Mouse (Mus musculus) right cerebral cortex, adult 2 months (tissue): Measurements from ENCODE around the gene Gm12830.

Source experiments
- DNase-seq, 2 experiments: peaks; one replicate each; pipeline ENCODE4 v3.0.0; 2021 to 2022; ENCODE audit warnings: low spot score in 2 of 2

Gm12830 gene

GRCm38 (mm10) chr4:114844600-114844999 is 23.1 kb downstream of the Gm12830 start:
- no peak for DNase-seq

DNA sequence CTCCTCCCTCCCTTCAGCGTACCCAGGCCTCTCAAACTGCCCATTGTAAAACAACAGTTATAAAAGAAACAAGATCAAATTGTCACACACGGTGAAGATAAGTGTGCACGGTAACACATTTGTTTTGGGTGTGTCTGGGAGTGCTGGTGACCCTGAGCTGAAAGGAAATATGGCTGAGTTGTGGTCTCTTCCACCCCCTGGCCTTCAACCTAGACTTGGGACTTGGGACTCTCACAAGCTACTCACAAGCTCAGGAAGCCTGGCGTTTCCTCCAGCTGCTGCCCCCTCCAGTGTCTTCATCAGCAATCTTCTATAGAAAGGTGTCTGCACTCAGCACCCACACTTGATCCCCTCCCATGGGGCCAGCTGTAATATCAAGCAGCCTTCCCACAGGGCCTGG is 24.1 kb downstream of the Gm12830 start:
- no peak for DNase-seq

GRCm38 (mm10) chr4:114846723-114847122 is 25.2 kb downstream of the Gm12830 start:
- DNase-seq: no peak

- DNase-seq: no peak
Observed at GRCm38 (mm10) chr4:114853968-114854367, 32.4 kb downstream of the Gm12830 start.

DNA sequence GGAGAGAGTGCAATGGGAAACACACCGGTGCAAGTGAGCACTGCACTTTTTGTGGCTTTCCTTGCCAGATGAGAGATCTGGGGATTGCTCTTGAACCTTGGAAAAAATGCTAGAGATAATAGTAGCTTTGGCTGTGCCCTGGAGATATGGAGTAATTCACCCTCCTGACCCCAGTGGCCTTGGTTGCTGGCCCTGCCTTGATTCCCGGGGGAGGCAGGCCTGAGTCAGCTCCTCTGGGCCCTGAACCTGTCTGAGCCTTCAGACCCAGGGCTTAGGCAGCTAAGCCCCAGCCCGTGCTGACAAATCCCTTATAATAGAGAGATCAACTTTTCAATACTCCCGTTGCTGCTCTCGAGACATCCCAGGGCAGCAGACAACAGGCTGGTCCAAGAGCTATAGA is 36.9 kb downstream of the Gm12830 start:
- no peak for DNase-seq

DNA sequence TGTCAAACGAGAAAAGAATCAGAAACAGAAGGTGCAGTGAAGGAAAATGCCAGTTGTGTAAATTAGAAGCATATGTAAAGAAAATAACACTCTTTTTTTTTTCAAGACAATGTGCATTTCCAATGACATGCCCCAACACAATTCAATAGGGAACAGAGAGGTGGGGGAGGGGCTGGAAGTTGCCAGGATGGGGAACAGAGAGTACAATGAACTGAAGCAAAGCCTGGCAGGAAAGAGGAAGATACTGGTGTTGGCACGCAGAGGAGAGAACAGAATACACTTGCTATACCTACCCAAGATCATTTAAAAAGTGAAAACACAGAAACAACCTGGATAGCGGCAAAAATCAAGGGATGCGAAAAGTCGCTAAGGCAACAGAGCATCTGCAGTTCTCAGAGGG is 41.6 kb downstream of the Gm12830 start:
- no peak for DNase-seq

DNA sequence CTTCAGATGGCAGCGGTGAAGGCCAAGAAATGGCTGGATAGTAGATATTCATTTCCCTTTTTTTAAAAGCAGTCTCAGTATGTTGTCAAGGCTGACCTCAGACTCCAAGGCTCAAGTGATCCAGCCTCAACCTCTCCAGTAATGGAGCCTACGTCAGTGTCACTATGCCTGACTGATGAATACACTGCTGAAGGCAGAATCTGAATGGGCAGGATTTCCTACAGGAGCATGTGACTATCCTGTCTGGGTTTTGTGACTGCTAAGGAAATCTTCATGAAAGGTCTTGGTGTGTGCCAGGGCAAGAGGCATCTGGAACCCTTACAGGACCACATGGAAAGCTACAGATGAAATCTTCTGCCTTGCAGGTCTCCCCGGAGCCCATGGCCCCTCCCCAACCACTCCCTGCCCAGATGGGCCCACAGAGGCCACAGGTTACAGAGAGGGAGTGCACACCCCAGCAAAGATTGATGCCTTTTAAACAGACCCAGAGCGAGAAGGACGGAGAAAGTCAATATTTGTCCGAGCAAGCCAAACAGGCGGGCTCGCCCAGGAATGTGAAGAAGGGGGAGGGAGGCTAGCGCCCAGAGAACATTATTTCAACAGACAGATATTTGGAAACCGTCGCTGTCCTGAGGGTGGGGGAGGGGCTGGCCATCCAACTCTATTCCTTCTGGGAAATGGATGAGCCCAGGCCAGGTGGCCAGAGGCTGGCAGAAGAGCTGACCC is 48.4 kb downstream of the Gm12830 start:
- no peak for DNase-seq

DNA sequence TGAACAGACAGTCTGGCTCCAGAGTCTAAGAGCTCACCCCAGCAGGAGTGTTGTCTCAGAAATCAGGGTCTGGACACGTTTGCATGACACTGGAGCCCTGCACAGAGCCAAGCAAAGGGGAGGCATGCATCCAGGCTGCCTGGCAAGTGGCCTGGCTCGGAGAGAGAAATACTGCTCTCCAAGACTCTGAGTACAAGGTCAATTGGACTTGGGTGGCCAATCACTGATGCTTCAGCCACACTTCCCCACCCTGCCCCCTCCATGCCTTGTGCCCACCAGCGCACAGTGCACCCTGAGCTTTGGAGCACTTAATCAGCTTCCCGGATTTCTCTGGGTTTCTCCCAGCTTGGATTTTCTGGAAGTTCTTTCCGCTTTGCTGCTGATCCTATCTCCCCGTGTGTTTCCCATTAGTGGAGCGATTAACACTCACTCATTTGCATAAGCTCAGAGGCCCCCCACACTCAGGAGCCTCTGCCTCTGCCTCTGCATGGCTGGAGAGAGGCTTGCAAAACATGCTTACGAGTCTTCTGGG is 55.0 kb downstream of the Gm12830 start:
- DNase-seq: no peak

DNA sequence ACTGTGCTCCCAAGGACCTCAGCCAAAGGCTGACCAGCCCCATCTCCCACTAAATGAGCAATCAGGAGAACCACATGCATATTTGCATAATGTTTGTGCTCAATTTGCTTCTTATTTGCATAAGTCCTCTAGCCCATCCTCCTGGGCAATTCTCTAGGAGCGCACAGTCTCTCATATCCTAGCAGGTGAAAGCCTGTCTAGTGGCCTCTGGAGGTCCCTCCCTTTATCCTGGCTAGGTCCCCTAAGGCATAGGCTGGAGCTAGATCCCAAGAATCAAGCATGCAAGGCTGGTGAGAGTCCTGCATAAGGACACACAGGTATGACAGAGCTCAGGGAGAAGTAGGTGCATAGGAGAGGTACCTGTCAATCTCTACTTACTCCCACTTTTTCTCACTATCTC is 60.7 kb downstream of the Gm12830 start:
- DNase-seq: no peak

- no peak for DNase-seq
Observed at GRCm38 (mm10) chr4:114897853-114898252, 76.3 kb downstream of the Gm12830 start.

DNA sequence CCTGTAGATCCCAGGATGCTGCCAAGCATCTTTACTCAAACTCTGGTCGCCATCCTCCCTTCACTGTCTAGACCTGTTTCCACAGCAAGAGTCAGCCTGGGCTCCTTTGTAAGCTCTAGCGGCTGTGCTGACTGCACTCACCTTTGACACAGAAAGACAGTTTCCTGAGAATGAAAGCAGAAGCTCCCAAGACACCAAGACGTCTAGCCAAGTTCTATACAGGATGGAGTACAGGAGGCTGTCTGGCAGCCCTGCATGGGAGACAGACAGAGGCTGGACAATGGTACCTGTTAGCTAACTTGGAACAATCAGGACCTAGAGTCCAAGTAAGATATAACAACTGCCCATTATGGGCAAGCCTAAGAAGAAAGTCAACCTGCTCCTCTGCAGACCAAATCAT is 78.4 kb downstream of the Gm12830 start:
- DNase-seq: no peak

- DNase-seq: no peak
Observed at GRCm38 (mm10) chr4:114900866-114901642, 79.5 kb downstream of the Gm12830 start.

DNA sequence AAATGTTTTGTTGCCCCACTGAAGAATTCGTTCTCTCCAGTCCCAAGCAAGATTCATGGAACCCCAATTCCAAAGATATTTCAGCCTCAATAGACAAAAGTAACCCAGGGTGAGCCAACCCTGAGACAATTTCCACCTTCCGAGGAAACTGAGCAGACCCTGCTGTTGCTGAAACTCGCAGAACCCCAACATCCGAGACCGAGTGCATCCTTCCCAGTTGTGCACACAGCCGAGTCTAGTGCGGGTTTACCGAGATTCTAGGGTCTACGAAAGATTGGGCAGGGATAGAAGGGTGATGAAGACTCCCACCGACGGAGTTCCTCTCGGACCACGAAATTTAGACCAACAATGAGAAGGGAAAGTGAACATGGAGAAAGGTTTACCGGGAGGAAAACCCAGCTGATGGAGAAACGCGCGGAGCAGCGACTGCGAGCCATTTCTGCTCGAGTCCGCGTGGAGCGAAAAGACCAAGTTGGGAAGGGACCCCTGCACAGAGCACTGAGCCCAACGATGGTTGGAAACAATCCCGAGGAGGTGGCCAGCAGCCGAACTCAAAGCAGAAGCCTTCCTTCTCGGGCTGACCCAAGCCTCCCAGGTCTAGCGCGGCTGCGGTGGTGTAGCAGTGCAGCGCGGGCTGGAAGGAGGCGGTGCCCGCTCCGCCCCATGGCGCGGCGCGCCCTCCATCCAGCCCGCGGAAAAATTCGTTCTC is 80.3 kb downstream of the Gm12830 start:
- no peak for DNase-seq

- DNase-seq: no peak
Observed at GRCm38 (mm10) chr4:114902641-114903421, 81.3 kb downstream of the Gm12830 start.

DNA sequence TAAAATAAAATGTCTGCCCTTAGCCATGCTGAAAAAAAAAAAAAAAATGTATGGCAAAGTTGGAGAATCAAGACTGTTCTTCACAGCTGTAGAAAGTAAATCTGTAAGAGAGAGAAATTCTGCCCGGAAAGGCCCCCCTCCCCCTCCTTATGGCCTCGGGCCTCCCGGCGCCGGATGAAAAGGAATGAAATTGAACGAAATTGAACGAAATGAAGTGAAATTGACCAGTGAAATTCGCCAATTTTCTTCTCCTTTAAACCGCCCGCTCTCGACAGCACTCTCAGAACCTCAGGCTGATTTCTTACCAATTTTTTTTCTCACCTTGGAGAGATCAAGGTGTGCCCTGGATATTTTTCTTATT is 81.9 kb downstream of the Gm12830 start:
- no peak for DNase-seq

DNA sequence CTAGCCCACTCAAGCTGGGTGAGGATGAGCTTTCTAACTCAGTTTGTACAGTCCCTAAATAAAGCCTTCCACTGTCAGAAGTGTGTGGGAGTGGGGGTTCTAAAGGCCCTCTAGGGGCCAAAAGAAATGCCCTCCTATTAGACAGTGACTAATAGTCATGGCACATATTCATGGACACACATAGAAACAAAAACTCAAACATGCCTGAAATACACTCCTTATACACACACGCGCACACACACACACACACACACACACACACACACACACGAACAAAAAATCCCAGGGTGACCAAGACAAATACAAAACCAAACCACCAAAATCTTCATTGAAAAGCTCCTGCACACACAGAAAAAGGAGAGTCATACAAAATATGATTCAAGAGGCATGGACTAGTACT is 84.0 kb downstream of the Gm12830 start:
- DNase-seq: no peak
